Mouse (Mus musculus): ENCODE measurements around the gene Nsmf.

Nsmf gene

GRCm38 (mm10) chr2:25088636-25089035 lies 34.5 kb downstream of the Nsmf start:
- WGBS: 80% methylated on average over 3 of the region's 3 CpGs

GRCm38 (mm10) chr2:25094785-25095108 lies 40.6 kb downstream of the Nsmf start:
- 79% methylated on average over 17 of the region's 17 CpGs for WGBS

GRCm38 (mm10) chr2:25095109-25095850 lies 41.1 kb downstream of the Nsmf start, which contains the start of gene Noxa1:
TSS of gene Noxa1 (minus strand) at chr2:25095149.
- WGBS: 68% methylated on average over 28 of the region's 28 CpGs

GRCm38 (mm10) chr2:25098005-25098615 lies 44.0 kb downstream of the Nsmf start:
- 65% methylated on average over 3 of the region's 3 CpGs for WGBS

GRCm38 (mm10) chr2:25098956-25099355 lies 44.8 kb downstream of the Nsmf start:
- WGBS: 51% methylated on average over 5 of the region's 5 CpGs

- WGBS: 80% methylated on average over 3 of the region's 3 CpGs
Measured at GRCm38 (mm10) chr2:25099703-25100102, 45.5 kb downstream of the Nsmf start.

GRCm38 (mm10) chr2:25104122-25104521 lies 50.0 kb downstream of the Nsmf start:
- 20% methylated on average over 2 of the region's 2 CpGs for WGBS

GRCm38 (mm10) chr2:25106045-25106444 lies 51.9 kb downstream of the Nsmf start:
- 44% methylated on average over 3 of the region's 3 CpGs for WGBS

GRCm38 (mm10) chr2:25111184-25111791 lies 57.1 kb downstream of the Nsmf start:
- WGBS: 75% methylated on average over 9 of the region's 9 CpGs

Measured in cerebral cortex, adult 2 months (tissue).